Mouse (Mus musculus) B cell, adult 2 months (primary cell): ENCODE data around the gene A1bg.

ENCODE experiments used
- DNase-seq, 2 experiments: peaks; one replicate each; pipeline ENCODE4 v3.0.0; 2022

Gene A1bg

GRCm38 (mm10) chr15:60922912-60923311, at the start of gene A1bg:
TSS of gene A1bg (minus strand) at chr15:60923012.
- DNase-seq = no peak

- DNase-seq = no peak
Observed at GRCm38 (mm10) chr15:60968549-60968861, 45.7 kb upstream of the A1bg start.

GRCm38 (mm10) chr15:60967841-60968548, 45.2 kb upstream of the A1bg start:
- no peak for DNase-seq

- DNase-seq = no peak
Observed at GRCm38 (mm10) chr15:60925686-60926085, 2.9 kb upstream of the A1bg start.

GRCm38 (mm10) chr15:60903763-60904697, 18.8 kb downstream of the A1bg start:
- no peak for DNase-seq

- DNase-seq = no peak
Observed at GRCm38 (mm10) chr15:60898187-60898965, 24.4 kb downstream of the A1bg start.

- no peak for DNase-seq
Observed at GRCm38 (mm10) chr15:60896040-60896439, 26.8 kb downstream of the A1bg start.

GRCm38 (mm10) chr15:60892976-60893463, 29.8 kb downstream of the A1bg start:
- no peak for DNase-seq

GRCm38 (mm10) chr15:60888724-60889123, 34.1 kb downstream of the A1bg start:
- no peak for DNase-seq

GRCm38 (mm10) chr15:60875721-60876120, 47.1 kb downstream of the A1bg start:
- no peak for DNase-seq

- DNase-seq = no peak
Observed at GRCm38 (mm10) chr15:60862417-60862816, 60.4 kb downstream of the A1bg start.

- no peak for DNase-seq
Observed at GRCm38 (mm10) chr15:60855112-60855511, 67.7 kb downstream of the A1bg start.

- no peak for DNase-seq
Observed at GRCm38 (mm10) chr15:60854151-60854550, 68.7 kb downstream of the A1bg start.

GRCm38 (mm10) chr15:60853231-60853999, 69.4 kb downstream of the A1bg start, which contains the start of gene Fam84b:
TSS of gene Fam84b (minus strand) at chr15:60853778.
- no peak for DNase-seq

- no peak for DNase-seq
Observed at GRCm38 (mm10) chr15:60848630-60849029, 74.2 kb downstream of the A1bg start.
